Mouse (Mus musculus) liver, embryonic 14.5 days (tissue): ENCODE measurements around the gene Ppip5k2.

ENCODE experiments used
- CTCF ChIP-seq: IDR thresholded peaks from 2 replicates; pipeline ENCODE4 v1.5.1; 2016; ENCODE audit warnings: antibody characterized with exemption, low read depth, control low read depth
- EP300 ChIP-seq: IDR thresholded peaks from 2 replicates; pipeline ENCODE4 v1.6.1; 2016; ENCODE audit warnings: antibody characterized with exemption, low read depth

- TF ChIP-seq CTCF (peak; percentile 43), EP300 (peak; percentile 94)
These were observed 109.4 kb downstream of the Ppip5k2 start for GRCm38 (mm10) chr1:97660687-97661405.
